Mouse (Mus musculus) hindbrain, embryonic 10.5 days (tissue): Measurements from ENCODE around the gene Ror2. TPM values are rescaled to one million over a fixed set of nuclear protein-coding genes. Genes with fewer than 3 reads are reported as not detected.

ENCODE experiments used
- DNase-seq: peaks from one replicate; pipeline ENCODE4 v3.0.0-alpha.2; 2017; ENCODE audit warnings: low spot score
- H3K27ac ChIP-seq: fragments of 300-500 bp; sonication (generic); 2 replicates; pipeline ENCODE4 v1.5.1; 2016; ENCODE audit warnings: mild to moderate bottlenecking, moderate library complexity
- H3K27me3 ChIP-seq: fragments of 300-500 bp; sonication (generic); 2 replicates; pipeline ENCODE4 v1.6.1; 2016; ENCODE audit warnings: mild to moderate bottlenecking; ENCODE audit not compliant: poor library complexity, insufficient read depth, severe bottlenecking
- H3K36me3 ChIP-seq: fragments of 300-500 bp; sonication (generic); 2 replicates; pipeline ENCODE4 v1.6.1; 2016; ENCODE audit warnings: mild to moderate bottlenecking, moderate library complexity
- H3K4me1 ChIP-seq: fragments of 300-500 bp; sonication (generic); replicated peaks from 2 replicates; pipeline ENCODE4 v1.6.1; 2016; ENCODE audit warnings: mild to moderate bottlenecking
- H3K4me3 ChIP-seq: fragments of 300-500 bp; sonication (generic); 2 replicates; pipeline ENCODE4 v1.5.1; 2016; ENCODE audit warnings: mild to moderate bottlenecking, moderate library complexity
- H3K9me3 ChIP-seq: fragments of 300-500 bp; sonication (generic); 2 replicates; pipeline ENCODE4 v1.6.1; 2016; ENCODE audit warnings: mild to moderate bottlenecking, moderate library complexity
- WGBS: fragments of 180-500 bp; shearing (Covaris S2); methylation state at CpG from one replicate; pipeline ENCODE4 v1.1.7; 2016; 5-methylcytosine and 5-hydroxymethylcytosine counted together
- polyA plus RNA-seq: library from polyadenylated mRNA; unstranded; fragments of >200 nt; fragmentation: Nextera tagmentation; extraction: Ambion mirVana; gene quantifications from 2 replicates; pipeline ENCODE4 v1.2.1, GENCODE M21; 2016

The Ror2 gene
- polyA plus RNA-seq, 1 experiment from 2014 or later = 13.5 TPM

GRCm38 (mm10) chr13:53302688-53303087, 16.8 kb upstream of the Ror2 start:
- H3K4me3 ChIP-seq = no peak overlapping the region
- no peak overlapping the region for H3K27ac ChIP-seq
- DNase-seq = no peak
- no peaks in the 10 kb centered on the region for H3K9me3 ChIP-seq
- 0 out of 2 replicates have a peak, but pooled peaks cover under 1% of the 10 kb centered on the region for H3K27me3 ChIP-seq
- peaks cover 5% of the 10 kb centered on the region; the same call in 1 of the 2 replicates for H3K4me1 ChIP-seq
- no peaks in the 10 kb centered on the region for H3K36me3 ChIP-seq
- WGBS = 84% methylated on average over 10 of the region's 10 CpGs

- H3K4me1 ChIP-seq = peaks cover 6% of the 10 kb centered on the region; the same call in 1 of the 2 replicates
- 79% methylated on average over 12 of the region's 12 CpGs for WGBS
- no peaks in the 10 kb centered on the region for H3K27me3 ChIP-seq
- no peaks in the 10 kb centered on the region for H3K9me3 ChIP-seq
- no peak for DNase-seq
- no peaks in the 10 kb centered on the region for H3K36me3 ChIP-seq
- no peak overlapping the region for H3K27ac ChIP-seq
- H3K4me3 ChIP-seq = no peak overlapping the region
Measured at GRCm38 (mm10) chr13:53293065-53293464, 7.1 kb upstream of the Ror2 start.

DNA sequence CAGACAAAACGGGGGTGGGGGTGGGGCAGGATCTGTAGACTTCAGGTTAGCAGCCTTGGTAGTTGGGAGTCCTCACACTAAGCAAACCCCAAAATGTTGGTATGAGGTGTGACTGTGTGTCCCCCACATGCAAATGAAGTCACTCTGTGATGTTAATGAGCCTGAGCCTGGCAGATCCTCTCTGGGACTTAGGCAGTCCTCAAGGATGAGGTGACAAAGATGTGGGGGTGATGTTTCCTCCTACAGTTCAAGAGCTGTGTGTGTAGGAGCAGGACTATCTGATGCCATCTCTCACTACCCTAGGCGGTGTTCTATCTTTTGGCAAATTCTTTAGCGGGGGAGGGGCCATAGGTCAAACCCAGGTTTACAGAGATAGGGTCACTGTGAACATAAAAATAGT, 6.3 kb upstream of the Ror2 start:
- DNase-seq = no peak
- H3K4me3 ChIP-seq = no peak overlapping the region
- WGBS = 40% methylated on average over 3 of the region's 3 CpGs
- H3K27ac ChIP-seq = no peak overlapping the region
- H3K4me1 ChIP-seq = no peaks in the 10 kb centered on the region
- H3K36me3 ChIP-seq = no peaks in the 10 kb centered on the region
- H3K27me3 ChIP-seq = peaks cover 2% of the 10 kb centered on the region; the same call in 1 of the 2 replicates
- no peaks in the 10 kb centered on the region for H3K9me3 ChIP-seq

DNA sequence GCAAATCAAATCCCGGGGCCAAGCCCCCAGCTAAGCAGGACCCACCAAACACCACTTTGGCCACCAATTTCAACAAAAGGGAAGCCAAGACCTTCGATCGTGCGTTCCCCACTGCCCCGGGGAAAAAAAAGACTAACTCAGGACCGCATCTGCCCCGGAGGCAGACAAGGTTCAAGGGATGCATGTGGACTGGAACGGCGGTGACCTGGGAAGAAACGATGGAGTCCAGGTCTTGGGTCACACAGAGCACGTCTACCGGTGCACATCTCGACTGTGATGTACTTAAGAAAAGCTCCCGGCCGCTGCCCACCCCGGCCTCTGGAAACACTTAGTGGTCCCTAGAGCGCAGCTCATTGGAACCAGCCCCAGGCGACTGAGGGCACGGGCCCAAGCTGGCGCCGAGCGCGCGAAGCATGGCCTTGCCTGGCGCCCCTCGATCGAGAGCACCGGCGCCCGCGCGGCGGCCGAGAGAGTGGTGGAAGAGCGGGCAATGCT, 616 bp downstream of the Ror2 start:
- H3K9me3 ChIP-seq = no peaks in the 10 kb centered on the region
- peak overlapping the region; percentile 63 for H3K4me3 ChIP-seq
- peaks cover 50% of the 10 kb centered on the region for H3K4me1 ChIP-seq
- no peaks in the 10 kb centered on the region for H3K36me3 ChIP-seq
- peak overlapping the region; percentile 86 for H3K27ac ChIP-seq
- H3K27me3 ChIP-seq = peaks cover 38% of the 10 kb centered on the region
- DNase-seq = peak; percentile 68
- under 1% methylated on average over 35 of the region's 35 CpGs for WGBS

GRCm38 (mm10) chr13:53284740-53285191, 1.2 kb downstream of the Ror2 start:
- Histone ChIP-seq H3K27ac (peak overlapping the region; percentile 86), H3K4me3 (peak overlapping the region; percentile 63), H3K4me1 (peaks cover 50% of the 10 kb centered on the region), H3K36me3 (no peaks in the 10 kb centered on the region), H3K9me3 (no peaks in the 10 kb centered on the region), H3K27me3 (peaks cover 38% of the 10 kb centered on the region)
- 2% methylated on average over 17 of the region's 17 CpGs for WGBS
- DNase-seq = peak; percentile 41

- peaks cover 71% of the 10 kb centered on the region for H3K4me1 ChIP-seq
- H3K27ac ChIP-seq = no peak overlapping the region
- H3K4me3 ChIP-seq = no peak overlapping the region
- H3K9me3 ChIP-seq = no peaks in the 10 kb centered on the region
- H3K36me3 ChIP-seq = no peaks in the 10 kb centered on the region
- DNase-seq = no peak
- 65% methylated on average over 11 of the region's 11 CpGs for WGBS
- peaks cover 31% of the 10 kb centered on the region for H3K27me3 ChIP-seq
Measured at GRCm38 (mm10) chr13:53281604-53282396, 4.1 kb downstream of the Ror2 start.

- 0 out of 2 replicates have a peak, but pooled peaks cover 5% of the 10 kb centered on the region for H3K27me3 ChIP-seq
- no peak overlapping the region for H3K27ac ChIP-seq
- no peak overlapping the region for H3K4me3 ChIP-seq
- no peak for DNase-seq
- WGBS = 71% methylated on average over 10 of the region's 10 CpGs
- H3K9me3 ChIP-seq = no peaks in the 10 kb centered on the region
- no peaks in the 10 kb centered on the region for H3K36me3 ChIP-seq
- H3K4me1 ChIP-seq = peaks cover 62% of the 10 kb centered on the region
Measured at GRCm38 (mm10) chr13:53278908-53279307, 7.0 kb downstream of the Ror2 start.

GRCm38 (mm10) chr13:53276381-53276780, 9.5 kb downstream of the Ror2 start:
- no peaks in the 10 kb centered on the region for H3K36me3 ChIP-seq
- H3K27me3 ChIP-seq = no peaks in the 10 kb centered on the region
- peaks cover 39% of the 10 kb centered on the region for H3K4me1 ChIP-seq
- H3K27ac ChIP-seq = peak overlapping the region; percentile 62
- no peaks in the 10 kb centered on the region for H3K9me3 ChIP-seq
- 53% methylated on average over 7 of the region's 7 CpGs for WGBS
- no peak overlapping the region for H3K4me3 ChIP-seq
- DNase-seq = peak; percentile 17

- H3K36me3 ChIP-seq = no peaks in the 10 kb centered on the region
- 69% methylated on average over 8 of the region's 8 CpGs for WGBS
- peak overlapping the region; percentile 62 for H3K27ac ChIP-seq
- H3K27me3 ChIP-seq = no peaks in the 10 kb centered on the region
- H3K9me3 ChIP-seq = no peaks in the 10 kb centered on the region
- H3K4me1 ChIP-seq = peaks cover 39% of the 10 kb centered on the region
- no peak overlapping the region for H3K4me3 ChIP-seq
- DNase-seq = no peak
Measured at GRCm38 (mm10) chr13:53275778-53276177, 10.1 kb downstream of the Ror2 start.

GRCm38 (mm10) chr13:53274771-53275170, 11.2 kb downstream of the Ror2 start:
- no peak overlapping the region for H3K27ac ChIP-seq
- H3K36me3 ChIP-seq = no peaks in the 10 kb centered on the region
- no peak overlapping the region for H3K4me3 ChIP-seq
- H3K27me3 ChIP-seq = no peaks in the 10 kb centered on the region
- peaks cover 39% of the 10 kb centered on the region for H3K4me1 ChIP-seq
- DNase-seq = no peak
- WGBS = 78% methylated on average over 1 of the region's 1 CpGs
- no peaks in the 10 kb centered on the region for H3K9me3 ChIP-seq

- H3K36me3 ChIP-seq = no peaks in the 10 kb centered on the region
- H3K9me3 ChIP-seq = no peaks in the 10 kb centered on the region
- DNase-seq = no peak
- WGBS = 92% methylated on average over 3 of the region's 3 CpGs
- H3K4me1 ChIP-seq = peaks cover 20% of the 10 kb centered on the region
- no peak overlapping the region for H3K4me3 ChIP-seq
- no peak overlapping the region for H3K27ac ChIP-seq
- no peaks in the 10 kb centered on the region for H3K27me3 ChIP-seq
Measured at GRCm38 (mm10) chr13:53271595-53271994, 14.3 kb downstream of the Ror2 start.

- WGBS = 90% methylated on average over 4 of the region's 4 CpGs
- no peak overlapping the region for H3K27ac ChIP-seq
- no peaks in the 10 kb centered on the region for H3K9me3 ChIP-seq
- peaks cover 12% of the 10 kb centered on the region; the same call in 1 of the 2 replicates for H3K4me1 ChIP-seq
- no peak overlapping the region for H3K4me3 ChIP-seq
- no peaks in the 10 kb centered on the region for H3K27me3 ChIP-seq
- no peak for DNase-seq
- no peaks in the 10 kb centered on the region for H3K36me3 ChIP-seq
Measured at GRCm38 (mm10) chr13:53270549-53270948, 15.4 kb downstream of the Ror2 start.

GRCm38 (mm10) chr13:53268541-53268940, 17.4 kb downstream of the Ror2 start:
- Histone ChIP-seq H3K4me3 (no peak overlapping the region), H3K9me3 (no peaks in the 10 kb centered on the region), H3K27me3 (no peaks in the 10 kb centered on the region), H3K27ac (no peak overlapping the region), H3K36me3 (no peaks in the 10 kb centered on the region), H3K4me1 (peaks cover 7% of the 10 kb centered on the region)
- no peak for DNase-seq
- 64% methylated on average over 6 of the region's 6 CpGs for WGBS
